Mouse (Mus musculus): ENCODE results near the gene Lrrn4cl. TPM values are rescaled to one million over a fixed set of nuclear protein-coding genes. Genes with fewer than 3 reads are reported as not detected.
A peak's percentile ranks its signal among the peaks of the same experiment; 100 is the strongest.

Gene Lrrn4cl
- polyA plus RNA-seq, 1 experiment from 2014 or later = 0.57 TPM

DNA sequence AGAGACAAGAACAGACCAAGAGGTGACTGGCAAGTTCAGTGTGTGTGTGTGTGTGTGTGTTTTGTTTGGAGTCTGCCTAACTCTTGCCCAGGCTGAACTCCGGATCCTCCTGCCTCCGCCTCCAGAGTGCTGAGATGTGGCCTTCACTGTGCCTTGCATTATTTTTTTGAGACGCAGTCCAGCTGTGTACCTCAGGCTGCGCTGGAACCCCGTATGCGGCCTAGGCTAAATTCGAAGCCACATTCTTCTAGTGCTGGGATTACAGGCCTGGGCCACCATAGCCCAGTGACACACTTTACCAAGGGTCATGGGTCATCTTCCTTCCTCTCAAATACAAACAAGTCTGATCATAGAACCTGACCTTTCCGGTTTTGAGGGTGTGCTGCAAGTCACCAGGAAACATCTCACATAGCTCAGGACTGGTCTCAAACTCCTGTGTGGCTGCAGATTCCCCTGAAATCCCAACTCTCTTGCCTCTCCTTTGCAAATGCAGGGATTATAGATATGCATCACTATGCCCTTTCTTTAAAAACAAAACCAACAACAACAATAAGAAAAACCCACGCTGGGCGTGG, 21.8 kb downstream of the Lrrn4cl start:
- 78% methylated on average over 10 of the region's 10 CpGs for WGBS
- Histone ChIP-seq H3K27ac (replicated peaks) (peak overlapping the region; percentile 92), H3K36me3 (peaks cover 44% of the 10 kb centered on the region), H3K27me3 (ENCODE audit: low read depth, poor library complexity, severe bottlenecking) (no peaks in the 10 kb centered on the region), H3K9me3 (replicated peaks) (no peaks in the 10 kb centered on the region), H3K4me1 (peaks cover 13% of the 10 kb centered on the region), H3K4me3 (peak overlapping the region; percentile 91)
- no peak for DNase-seq (ENCODE audit: low spot score)

DNA sequence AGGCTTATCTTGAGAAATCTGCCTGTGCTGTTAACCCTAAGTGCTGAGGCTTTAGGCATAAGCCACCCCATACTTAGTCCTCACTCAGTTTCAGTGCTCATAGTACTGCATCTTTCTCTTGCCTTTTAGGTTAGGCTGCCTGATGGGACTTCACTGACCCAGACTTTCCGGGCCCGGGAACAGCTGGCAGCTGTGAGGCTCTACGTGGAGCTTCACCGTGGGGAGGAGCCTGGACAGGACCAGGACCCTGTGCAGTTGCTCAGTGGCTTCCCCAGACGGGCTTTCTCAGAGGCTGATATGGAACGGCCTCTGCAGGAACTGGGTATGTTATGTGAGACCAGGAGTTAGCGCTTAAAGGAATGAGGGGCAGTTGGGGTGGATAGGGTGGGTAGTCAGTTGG, 24.5 kb downstream of the Lrrn4cl start:
- 94% methylated on average over 7 of the region's 7 CpGs for WGBS
- no peak for DNase-seq (ENCODE audit: low spot score)
- H3K27me3 ChIP-seq (ENCODE audit: low read depth, poor library complexity, severe bottlenecking) = no peaks in the 10 kb centered on the region
- no peak overlapping the region for H3K4me3 ChIP-seq
- H3K36me3 ChIP-seq = peaks cover 65% of the 10 kb centered on the region
- peaks cover 21% of the 10 kb centered on the region for H3K4me1 ChIP-seq
- no peaks in the 10 kb centered on the region for H3K9me3 ChIP-seq (replicated peaks)
- no peak overlapping the region for H3K27ac ChIP-seq (replicated peaks)

DNA sequence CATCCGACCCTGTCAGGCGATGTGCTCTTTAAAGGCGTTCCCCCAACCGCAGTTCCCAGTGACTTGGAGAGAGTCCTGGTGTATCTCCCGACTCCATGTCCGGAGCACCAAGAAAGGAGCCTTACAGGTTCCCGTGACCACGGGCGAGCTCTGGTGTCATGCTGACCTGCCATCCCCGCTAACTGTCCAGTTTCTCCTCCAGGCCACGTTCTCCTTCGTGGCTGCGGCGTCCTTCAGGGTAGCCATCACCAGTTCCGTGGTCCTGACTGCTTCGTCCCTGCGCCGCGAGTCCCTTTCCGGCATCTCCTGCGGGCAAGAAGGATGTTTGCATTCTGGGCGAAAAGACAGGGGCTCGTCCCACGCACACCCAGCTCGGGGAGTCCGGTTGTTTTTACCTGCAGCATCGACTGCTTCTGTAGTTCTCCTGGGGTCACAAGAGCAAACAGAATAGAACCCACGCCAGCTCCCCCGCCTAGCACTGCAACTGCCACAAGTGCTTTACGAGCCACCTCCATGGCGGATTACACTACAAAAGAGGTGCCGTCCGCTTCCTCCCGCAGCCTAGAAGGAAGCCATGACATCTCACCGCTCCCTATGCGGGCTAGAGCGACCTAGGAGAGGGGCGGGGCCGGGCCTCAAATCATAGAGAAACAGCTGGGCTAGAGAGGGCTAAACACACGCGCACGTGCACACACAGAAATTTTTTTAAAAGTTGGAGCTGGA, 29.9 kb downstream of the Lrrn4cl start, which contains the start of gene Uqcc3:
TSS of gene Uqcc3 (minus strand) at position 613 of the 723 bp plus-strand sequence.
- H3K27me3 ChIP-seq (ENCODE audit: low read depth, poor library complexity, severe bottlenecking) = no peaks in the 10 kb centered on the region
- H3K36me3 ChIP-seq = peaks cover 39% of the 10 kb centered on the region
- peak; percentile 83 for DNase-seq (ENCODE audit: low spot score)
- under 1% methylated on average over 42 of the region's 42 CpGs for WGBS
- no peaks in the 10 kb centered on the region for H3K9me3 ChIP-seq (replicated peaks)
- H3K27ac ChIP-seq (replicated peaks) = peak within 1 kb of the TSS; percentile 89
- peak within 1 kb of the TSS; percentile 78 for H3K4me3 ChIP-seq
- H3K4me1 ChIP-seq = peaks cover 15% of the 10 kb centered on the region

DNA sequence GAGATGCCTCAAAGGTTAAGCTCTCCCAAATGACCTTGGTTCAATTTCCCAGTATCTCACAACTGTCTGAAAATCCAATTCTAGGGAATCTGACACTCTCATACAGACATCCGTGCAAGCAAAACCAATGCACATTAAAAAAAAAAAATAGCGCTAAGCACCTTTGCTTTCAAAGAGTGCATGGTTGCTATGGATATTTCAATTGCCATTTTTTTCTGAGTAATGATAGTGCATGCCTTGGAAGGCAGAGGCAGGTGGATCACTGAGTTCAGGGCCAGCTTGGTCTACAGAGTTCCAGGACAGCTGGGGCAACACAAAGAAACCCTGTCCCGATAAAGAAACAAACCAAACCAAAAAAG, 30.4 kb downstream of the Lrrn4cl start:
- no peaks in the 10 kb centered on the region for H3K27me3 ChIP-seq (ENCODE audit: low read depth, poor library complexity, severe bottlenecking)
- no peak for DNase-seq (ENCODE audit: low spot score)
- H3K9me3 ChIP-seq (replicated peaks) = no peaks in the 10 kb centered on the region
- WGBS = 22% methylated on average over 3 of the region's 3 CpGs
- H3K36me3 ChIP-seq = peaks cover 33% of the 10 kb centered on the region
- peak overlapping the region; percentile 78 for H3K4me3 ChIP-seq
- peaks cover 15% of the 10 kb centered on the region for H3K4me1 ChIP-seq
- H3K27ac ChIP-seq (replicated peaks) = peak overlapping the region; percentile 89

DNA sequence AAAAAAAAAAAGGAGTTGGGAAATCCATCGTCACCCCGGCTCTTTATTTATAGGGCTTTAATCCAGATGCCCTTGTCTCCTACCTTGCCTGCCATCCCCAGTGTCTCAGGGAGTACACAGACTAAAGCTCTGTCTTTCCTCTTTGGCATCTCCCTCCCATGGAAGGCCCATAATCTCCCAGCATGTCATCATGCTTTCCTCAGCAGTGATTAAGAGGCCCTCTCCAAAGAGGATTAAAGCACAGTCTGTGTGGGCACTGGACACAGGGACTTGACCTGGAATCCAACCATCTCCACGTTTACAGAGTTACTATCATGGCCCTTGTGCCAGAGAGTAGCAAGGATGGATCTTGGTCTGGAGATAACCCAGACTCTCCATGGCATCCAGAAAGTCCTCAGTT, 33.0 kb downstream of the Lrrn4cl start, which contains the start of the genes Lbhd1 and Gm49403:
TSS of gene Lbhd1 (plus strand) at position 117 of the 400 bp plus-strand sequence.
TSS of gene Gm49403 (plus strand) at position 315 of the 400 bp plus-strand sequence.
- DNase-seq (ENCODE audit: low spot score) = no peak
- H3K36me3 ChIP-seq = 0 out of 2 replicates have a peak, but pooled peaks cover 8% of the 10 kb centered on the region
- H3K9me3 ChIP-seq (replicated peaks) = no peaks in the 10 kb centered on the region
- H3K27ac ChIP-seq (replicated peaks) = no peak within 1 kb of the TSS
- no peak within 1 kb of the TSS for H3K4me3 ChIP-seq
- no peaks in the 10 kb centered on the region for H3K27me3 ChIP-seq (ENCODE audit: low read depth, poor library complexity, severe bottlenecking)
- WGBS = 72% methylated on average over 3 of the region's 3 CpGs
- H3K4me1 ChIP-seq = peaks cover 30% of the 10 kb centered on the region

DNA sequence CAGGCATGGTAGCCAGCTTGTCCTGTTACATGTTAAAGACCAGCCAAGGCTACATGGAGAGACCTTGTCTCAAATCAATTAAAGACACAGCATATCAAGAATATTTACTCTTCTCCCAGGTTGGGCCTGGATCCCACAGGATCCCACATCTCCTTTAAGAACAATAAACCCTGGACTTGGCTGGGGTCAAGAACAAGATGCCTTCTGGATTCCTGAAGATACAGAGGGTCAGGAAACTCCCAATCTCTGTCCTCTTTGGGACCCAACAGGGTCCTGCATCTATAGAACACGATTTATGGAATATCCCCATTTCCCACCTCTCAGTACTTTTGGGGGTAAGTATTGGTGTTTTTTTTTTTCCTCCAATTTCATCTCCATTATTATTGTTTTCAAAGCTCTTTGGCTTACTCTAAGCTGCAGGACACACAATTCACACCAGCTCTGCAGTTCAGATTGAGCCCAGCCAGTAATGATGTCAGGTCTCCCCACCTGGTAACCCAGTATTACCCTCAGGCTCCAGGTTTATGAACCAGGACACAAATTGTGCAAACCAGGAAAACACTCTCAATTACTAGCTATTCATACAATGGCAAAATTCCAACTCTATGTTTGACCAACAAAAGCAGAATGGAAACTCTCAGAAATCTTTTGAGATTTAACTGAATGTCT, 36.5 kb downstream of the Lrrn4cl start:
- H3K4me1 ChIP-seq = peaks cover 24% of the 10 kb centered on the region
- no peaks in the 10 kb centered on the region for H3K27me3 ChIP-seq (ENCODE audit: low read depth, poor library complexity, severe bottlenecking)
- 57% methylated on average over 1 of the region's 1 CpGs for WGBS
- no peaks in the 10 kb centered on the region for H3K9me3 ChIP-seq (replicated peaks)
- peak overlapping the region; percentile 77 for H3K4me3 ChIP-seq
- no peak for DNase-seq (ENCODE audit: low spot score)
- peak overlapping the region; percentile 94 for H3K27ac ChIP-seq (replicated peaks)
- peaks cover 21% of the 10 kb centered on the region for H3K36me3 ChIP-seq

DNA sequence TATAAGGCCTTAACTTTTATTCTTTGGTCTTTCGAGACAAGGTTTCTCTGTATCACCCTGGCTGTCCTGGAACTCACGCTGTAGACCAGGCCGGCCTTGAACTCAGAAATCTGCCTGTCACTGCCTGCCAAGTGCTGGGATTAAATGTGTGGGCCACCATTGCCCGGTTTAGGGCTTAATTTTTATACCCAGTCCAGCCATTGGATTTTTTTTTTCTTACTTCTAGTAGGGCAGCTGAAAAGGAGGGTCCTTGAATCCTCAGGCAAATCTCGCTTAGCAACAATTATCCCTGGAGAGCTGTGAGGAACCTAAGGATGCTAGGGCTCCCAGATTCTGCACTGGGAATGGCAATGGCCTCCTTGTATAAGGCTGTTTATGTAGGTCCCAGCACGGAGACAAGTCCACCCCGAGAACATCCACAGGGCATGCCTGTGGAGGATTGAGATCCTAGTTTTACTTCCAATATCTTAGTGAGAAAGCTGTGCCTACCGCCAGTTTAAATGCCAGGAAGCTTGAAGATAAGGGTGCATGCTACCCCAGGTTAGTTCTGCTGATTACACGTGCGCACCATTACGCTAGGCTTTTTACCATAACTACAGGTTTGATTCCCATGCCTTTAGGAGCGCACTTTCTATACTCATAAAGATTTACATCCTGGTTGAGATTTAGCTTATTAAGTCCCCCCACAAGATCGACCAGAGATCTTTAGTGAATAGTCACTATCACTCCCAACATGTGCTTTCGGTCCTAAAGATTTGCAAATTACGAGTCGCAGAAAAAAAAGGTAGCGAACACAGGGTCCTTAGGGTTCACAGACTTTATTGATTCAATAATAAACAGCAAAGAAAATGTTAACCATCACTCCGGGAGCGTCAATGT, 37.3 kb downstream of the Lrrn4cl start:
- H3K4me3 ChIP-seq = peak overlapping the region; percentile 77
- peaks cover 21% of the 10 kb centered on the region for H3K36me3 ChIP-seq
- no peaks in the 10 kb centered on the region for H3K27me3 ChIP-seq (ENCODE audit: low read depth, poor library complexity, severe bottlenecking)
- DNase-seq (ENCODE audit: low spot score) = no peak
- peaks cover 29% of the 10 kb centered on the region for H3K4me1 ChIP-seq
- no peaks in the 10 kb centered on the region for H3K9me3 ChIP-seq (replicated peaks)
- H3K27ac ChIP-seq (replicated peaks) = peak overlapping the region; percentile 94
- WGBS = 18% methylated on average over 19 of the region's 19 CpGs

DNA sequence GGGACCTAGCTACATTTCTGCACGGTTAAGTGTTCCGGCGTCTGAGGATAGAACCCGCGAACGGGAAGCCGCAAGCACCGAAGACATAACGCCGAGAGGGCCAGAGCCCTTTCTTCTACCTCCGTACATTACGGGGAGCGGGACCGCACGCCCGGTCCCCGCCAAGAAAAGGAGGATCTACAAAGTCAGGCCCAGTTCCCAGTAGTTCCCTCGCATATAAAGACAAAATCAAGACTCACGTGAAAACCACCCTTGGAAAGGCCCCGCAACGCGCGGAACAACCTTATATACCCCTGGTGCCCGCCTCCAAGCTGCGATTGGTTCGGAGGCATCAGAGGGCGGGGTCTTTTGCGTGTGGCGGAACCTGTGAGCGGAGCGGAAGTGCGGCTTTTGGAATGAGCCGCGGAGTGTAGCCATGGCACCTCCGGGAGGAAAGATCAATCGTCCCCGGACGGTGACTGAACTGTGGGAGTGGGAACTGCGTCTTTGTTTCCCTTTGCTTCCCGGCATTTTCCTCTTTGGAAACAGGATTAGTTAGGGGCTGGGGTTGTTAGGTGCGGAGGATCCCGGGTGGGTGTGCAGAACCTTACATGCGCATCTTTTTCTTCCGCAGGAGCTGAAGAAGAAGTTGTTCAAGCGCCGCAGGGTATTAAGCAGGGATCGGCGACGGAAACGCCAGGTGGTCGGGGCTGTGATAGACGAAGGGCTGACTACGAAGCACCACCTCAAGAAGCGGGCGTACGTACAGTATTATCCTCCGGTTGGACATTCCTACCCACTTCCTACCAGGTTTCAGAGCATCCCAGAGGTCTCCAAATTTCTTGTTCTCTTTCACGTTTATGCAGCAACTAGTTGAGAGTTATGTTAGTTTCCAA, 38.2 kb downstream of the Lrrn4cl start, which contains the start of the genes 1810009A15Rik and Gm49416:
TSS of gene 1810009A15Rik (plus strand) at position 343 of the 875 bp plus-strand sequence.
TSS of gene Gm49416 (plus strand) at position 416 of the 875 bp plus-strand sequence.
- under 1% methylated on average over 58 of the region's 58 CpGs for WGBS
- DNase-seq (ENCODE audit: low spot score) = peak; percentile 97

DNA sequence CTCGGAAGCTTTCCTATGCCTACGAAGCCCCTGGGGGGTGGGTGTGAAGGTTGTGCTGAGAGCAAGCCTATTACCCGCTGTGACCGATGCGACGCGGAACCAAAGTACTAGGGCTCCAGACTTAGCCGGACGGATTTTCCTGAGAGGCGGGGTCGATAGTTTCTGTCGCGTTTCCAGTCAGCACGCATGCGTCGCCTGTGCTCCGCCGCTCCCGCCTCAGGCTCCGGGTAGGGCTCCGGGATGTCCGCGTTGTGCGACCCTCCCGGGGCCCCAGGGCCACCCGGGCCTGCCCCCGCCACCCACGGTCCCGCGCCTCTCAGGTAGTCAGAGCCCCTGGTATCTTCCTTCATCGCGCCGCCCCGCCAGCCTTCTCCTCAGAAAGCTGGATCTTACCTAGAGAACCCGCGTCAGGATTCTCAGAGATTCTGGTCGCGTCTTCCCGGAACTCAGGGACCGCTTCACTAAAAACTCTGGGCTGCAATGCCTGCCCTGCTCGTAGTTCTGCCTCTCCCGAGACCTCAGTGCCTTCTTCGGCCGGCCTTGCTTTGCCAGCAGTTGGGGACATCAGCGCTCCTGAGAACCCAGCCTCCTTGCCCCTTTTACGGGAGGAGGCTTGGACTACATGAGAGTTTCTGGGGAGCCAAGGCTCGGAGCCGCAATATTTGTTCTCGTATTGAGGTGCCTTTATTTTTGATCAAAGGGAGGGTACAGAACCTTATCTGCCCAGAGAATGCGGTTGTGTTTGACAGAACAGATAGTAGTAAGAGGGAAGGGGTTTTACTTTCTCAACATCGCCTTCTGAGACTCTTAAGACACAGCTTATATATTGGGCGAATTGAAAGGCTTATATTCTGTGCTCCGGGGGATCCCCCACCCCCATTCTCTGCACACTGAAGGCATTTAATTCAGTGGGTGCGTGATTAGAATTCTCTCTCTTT, 42.5 kb downstream of the Lrrn4cl start, which contains the start of gene Ints5:
TSS of gene Ints5 (plus strand) at position 177 of the 938 bp plus-strand sequence.
- H3K27me3 ChIP-seq (ENCODE audit: low read depth, poor library complexity, severe bottlenecking) = no peaks in the 10 kb centered on the region
- H3K27ac ChIP-seq (replicated peaks) = peak within 1 kb of the TSS; percentile 92
- H3K4me1 ChIP-seq = peaks cover 50% of the 10 kb centered on the region
- no peaks in the 10 kb centered on the region for H3K9me3 ChIP-seq (replicated peaks)
- H3K4me3 ChIP-seq = peak within 1 kb of the TSS; percentile 83
- 3% methylated on average over 54 of the region's 54 CpGs for WGBS
- H3K36me3 ChIP-seq = peaks cover 50% of the 10 kb centered on the region
- peak; percentile 86 for DNase-seq (ENCODE audit: low spot score)

More for the DNA sequence above, 38.2 kb downstream of the Lrrn4cl start, which contains the start of the genes 1810009A15Rik and Gm49416:
- Histone ChIP-seq H3K36me3 (peaks cover 21% of the 10 kb centered on the region), H3K27me3 (ENCODE audit: low read depth, poor library complexity, severe bottlenecking) (no peaks in the 10 kb centered on the region), H3K4me3 (peak within 1 kb of the TSS; percentile 77), H3K9me3 (replicated peaks) (no peaks in the 10 kb centered on the region), H3K27ac (replicated peaks) (peak within 1 kb of the TSS; percentile 94), H3K4me1 (peaks cover 35% of the 10 kb centered on the region)

DNA sequence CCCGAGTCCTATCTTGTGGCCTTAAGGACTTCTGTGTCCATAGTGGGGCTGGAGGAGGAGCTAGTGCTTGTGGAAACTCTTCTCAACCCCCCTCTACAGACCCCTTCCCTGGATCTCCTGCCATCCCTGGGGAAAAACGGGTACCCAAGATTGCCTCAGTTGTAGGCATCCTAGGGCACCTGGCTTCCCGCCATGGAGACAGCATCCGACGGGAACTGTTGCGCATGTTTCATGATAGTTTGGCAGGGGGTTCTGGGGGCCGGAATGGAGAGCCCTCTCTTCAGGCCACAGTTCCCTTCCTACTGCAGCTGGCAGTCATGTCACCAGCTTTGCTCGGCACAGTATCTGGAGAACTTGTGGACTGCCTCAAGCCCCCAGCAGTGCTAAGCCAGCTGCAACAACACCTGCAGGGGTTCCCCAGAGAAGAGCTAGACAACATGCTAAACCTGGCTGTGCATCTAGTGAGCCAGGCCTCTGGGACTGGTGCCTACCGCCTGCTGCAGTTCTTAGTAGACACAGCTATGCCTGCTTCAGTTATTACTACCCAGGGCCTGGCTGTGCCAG, 44.9 kb downstream of the Lrrn4cl start:
- Histone ChIP-seq H3K4me3 (peak overlapping the region; percentile 7; the same call in 1 of the 2 replicates), H3K36me3 (peaks cover 50% of the 10 kb centered on the region), H3K4me1 (peaks cover 54% of the 10 kb centered on the region), H3K27ac (replicated peaks) (no peak overlapping the region), H3K9me3 (replicated peaks) (no peaks in the 10 kb centered on the region), H3K27me3 (ENCODE audit: low read depth, poor library complexity, severe bottlenecking) (no peaks in the 10 kb centered on the region)
- no peak for DNase-seq (ENCODE audit: low spot score)
- 94% methylated on average over 9 of the region's 9 CpGs for WGBS
